Mouse (Mus musculus): ENCODE data around the gene Depp1.

DNA sequence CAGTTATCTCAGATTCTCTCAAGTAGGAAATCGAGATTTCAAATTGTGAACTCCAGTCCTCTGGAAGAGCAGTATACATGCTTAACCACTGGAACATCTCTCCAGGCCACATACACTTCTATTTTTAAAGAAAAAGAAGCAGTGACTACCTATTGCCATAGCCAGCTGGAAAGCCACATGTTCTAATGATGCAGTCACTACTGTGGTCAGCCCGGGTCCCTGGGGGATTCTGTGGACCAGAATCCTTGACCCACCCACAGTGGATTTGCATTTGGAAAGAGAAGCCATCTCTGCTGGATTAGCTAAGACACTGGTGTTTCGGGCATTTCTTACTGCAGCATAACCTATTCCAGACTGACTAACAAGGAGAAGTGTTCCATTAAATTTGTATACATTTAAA, 17.0 kb downstream of the Depp1 start:
- TF ChIP-seq CTCF (IDR thresholded peaks at IDR 0.05; ENCODE audit: low read depth) (no peak), EP300 (IDR thresholded peaks at IDR 0.05; ENCODE audit: low read depth) (no peak)

Measured in liver, embryonic 14.5 days (tissue).